Mouse (Mus musculus) stomach, embryonic 14.5 days (tissue): ENCODE measurements at regions not wholly inside any gene's neighbourhood (a gene's known extent, or its start where the extent isn't known, plus 50 kb on each side); places are given as distances from the start of the nearest gene placed in this dataset.

Experiments used
- ATAC-seq: fragments of 200-750 bp; cut with Nextera tagmentation; 2 replicates; pipeline ENCODE4 v1.8.0; 2017; ENCODE audit warnings: low read depth, moderate TSS enrichment; ENCODE audit not compliant: insufficient number of reproducible peaks, insufficient read depth, low FRiP score
- H3K27ac ChIP-seq: fragments of 300-500 bp; sonication (generic); 2 replicates; pipeline ENCODE4 v1.5.1; 2014; ENCODE audit warnings: mild to moderate bottlenecking, low read length, moderate library complexity, mixed read lengths
- H3K27me3 ChIP-seq: fragments of 300-500 bp; sonication (generic); 2 replicates; pipeline ENCODE4 v1.6.1; 2014; ENCODE audit warnings: low read length, control low read depth, mixed read lengths; ENCODE audit not compliant: control insufficient read depth, insufficient read depth
- H3K36me3 ChIP-seq: fragments of 300-500 bp; sonication (generic); 2 replicates; pipeline ENCODE4 v1.6.1; 2014; ENCODE audit warnings: mild to moderate bottlenecking, control low read depth, low read length, moderate library complexity, mixed read lengths; ENCODE audit not compliant: control insufficient read depth, insufficient read depth
- H3K4me1 ChIP-seq: fragments of 300-500 bp; sonication (generic); 2 replicates; pipeline ENCODE4 v1.6.1; 2014; ENCODE audit warnings: low read length, control low read depth, mixed read lengths; ENCODE audit not compliant: control insufficient read depth, insufficient read depth
- H3K4me2 ChIP-seq: fragments of 300-500 bp; sonication (generic); replicated peaks from 2 replicates; pipeline ENCODE4 v1.6.1; 2014; ENCODE audit warnings: low read depth, low read length, control low read depth
- H3K4me3 ChIP-seq: fragments of 300-500 bp; sonication (generic); 2 replicates; pipeline ENCODE4 v1.5.1; 2014; ENCODE audit warnings: low read depth, low read length, control low read depth
- H3K9ac ChIP-seq: fragments of 300-500 bp; sonication (generic); replicated peaks from 2 replicates; pipeline ENCODE4 v1.6.1; 2014; ENCODE audit warnings: low read depth, mild to moderate bottlenecking, control low read depth, low read length, moderate library complexity, mixed read lengths
- H3K9me3 ChIP-seq: fragments of 300-500 bp; sonication (generic); 2 replicates; pipeline ENCODE4 v1.6.1; 2016; ENCODE audit warnings: low read depth, low read length, control low read depth; ENCODE audit not compliant: control insufficient read depth
- WGBS: fragments of 180-500 bp; shearing (Covaris S2); extraction: QIAGEN DNeasy Blood & Tissue Kit; methylation state at CpG from one replicate; pipeline ENCODE4 v1.1.7; 2014; 5-methylcytosine and 5-hydroxymethylcytosine counted together

DNA sequence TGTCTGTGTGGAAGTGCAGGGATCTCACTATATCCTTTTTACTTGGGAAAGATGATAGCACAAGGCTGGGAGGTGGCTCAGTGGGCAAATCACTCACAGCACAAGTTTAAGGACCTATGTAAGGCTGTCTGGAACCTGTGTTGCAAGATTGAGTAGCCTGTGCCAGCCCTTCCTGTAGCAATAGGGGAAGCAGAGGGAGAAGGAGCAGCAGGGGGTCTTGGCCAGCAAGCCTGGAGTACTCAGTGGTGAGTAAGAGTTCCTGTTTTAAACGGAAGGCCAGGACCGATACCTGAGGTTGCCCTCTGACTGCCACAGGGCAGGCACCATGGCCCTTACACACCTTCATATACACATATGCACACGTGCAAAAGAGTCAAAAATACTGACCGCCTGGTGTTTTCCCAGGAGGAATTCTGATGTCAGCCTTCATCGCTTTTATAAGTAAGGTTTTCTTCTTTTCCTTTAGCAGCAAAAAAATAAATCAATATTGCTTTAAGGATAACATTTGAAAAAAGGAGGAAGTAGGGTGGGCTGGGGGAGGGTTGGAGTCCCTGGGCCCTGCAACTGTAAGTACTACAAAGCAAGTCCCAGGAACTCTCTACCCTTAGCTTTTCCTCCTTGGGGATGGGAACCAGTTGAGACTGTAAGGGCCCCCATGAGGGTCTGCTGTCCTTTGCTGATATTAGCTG, 136.2 kb upstream of the Hdac4 start:
- Histone ChIP-seq H3K4me2 (no peak overlapping the region), H3K4me3 (no peak overlapping the region), H3K27me3 (no peaks in the 10 kb centered on the region), H3K4me1 (no peaks in the 10 kb centered on the region; the same call in 1 of the 2 replicates), H3K36me3 (no peaks in the 10 kb centered on the region), H3K9me3 (no peaks in the 10 kb centered on the region), H3K27ac (no peak overlapping the region), H3K9ac (no peak overlapping the region)
- no peak for ATAC-seq
- WGBS = 72% methylated on average over 5 of the region's 5 CpGs

- no peak for ATAC-seq
- Histone ChIP-seq H3K9me3 (no peaks in the 10 kb centered on the region), H3K4me2 (no peak overlapping the region), H3K9ac (no peak overlapping the region), H3K27ac (no peak overlapping the region), H3K27me3 (no peaks in the 10 kb centered on the region), H3K4me1 (no peaks in the 10 kb centered on the region; the same call in 1 of the 2 replicates), H3K36me3 (no peaks in the 10 kb centered on the region), H3K4me3 (no peak overlapping the region)
- 71% methylated on average over 5 of the region's 5 CpGs for WGBS
Observed at GRCm38 (mm10) chr1:92330181-92330580, 134.7 kb upstream of the Hdac4 start.

DNA sequence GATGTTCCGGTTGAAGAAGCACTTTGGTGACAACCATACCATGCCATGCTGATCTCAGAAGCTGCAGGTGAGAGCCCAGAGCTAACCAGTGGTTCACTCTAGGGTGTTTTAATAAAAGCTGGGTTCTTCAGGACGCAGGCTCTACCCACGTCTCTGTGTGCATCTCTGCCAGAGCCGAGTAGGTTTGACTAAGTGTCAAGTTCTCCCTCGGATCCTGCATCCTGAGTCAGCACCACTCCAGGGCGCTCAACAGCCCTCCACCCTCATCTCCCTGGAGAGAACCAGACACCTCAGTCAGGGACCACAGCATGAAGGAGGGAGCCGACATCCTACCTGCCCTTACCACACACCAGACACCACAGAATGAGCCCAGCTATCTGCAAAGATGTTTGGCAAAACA, 134.0 kb upstream of the Hdac4 start:
- Histone ChIP-seq H3K4me1 (no peaks in the 10 kb centered on the region; the same call in 1 of the 2 replicates), H3K27me3 (no peaks in the 10 kb centered on the region), H3K4me3 (no peak overlapping the region), H3K9ac (no peak overlapping the region), H3K4me2 (no peak overlapping the region), H3K9me3 (no peaks in the 10 kb centered on the region), H3K27ac (no peak overlapping the region), H3K36me3 (no peaks in the 10 kb centered on the region)
- WGBS = 74% methylated on average over 7 of the region's 7 CpGs
- ATAC-seq = no peak

DNA sequence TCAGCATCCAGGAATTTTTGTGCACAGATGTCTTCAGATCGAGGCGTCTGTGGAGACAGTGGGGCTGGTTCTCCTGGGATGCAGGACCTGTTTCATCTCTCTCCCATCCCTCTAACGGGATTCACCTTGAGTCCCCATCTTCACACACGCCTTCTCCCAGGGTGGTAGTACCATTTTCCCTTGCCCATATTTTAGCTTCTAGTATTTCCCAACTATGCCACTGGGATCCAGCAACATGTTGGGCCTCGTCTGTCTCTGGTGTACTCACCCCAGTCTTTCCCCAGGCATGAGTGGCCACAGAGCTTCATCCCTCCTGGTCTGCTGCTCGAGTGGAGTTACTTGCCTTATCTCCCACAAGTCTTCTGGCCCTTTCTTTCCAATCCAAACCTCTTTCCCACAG, 131.6 kb upstream of the Hdac4 start:
- no peak overlapping the region for H3K4me3 ChIP-seq
- H3K9me3 ChIP-seq = no peaks in the 10 kb centered on the region
- no peaks in the 10 kb centered on the region for H3K36me3 ChIP-seq
- 88% methylated on average over 6 of the region's 6 CpGs for WGBS
- no peaks in the 10 kb centered on the region; the same call in 1 of the 2 replicates for H3K4me1 ChIP-seq
- ATAC-seq = no peak
- no peak overlapping the region for H3K4me2 ChIP-seq
- no peak overlapping the region for H3K27ac ChIP-seq
- H3K9ac ChIP-seq = no peak overlapping the region
- no peaks in the 10 kb centered on the region for H3K27me3 ChIP-seq

DNA sequence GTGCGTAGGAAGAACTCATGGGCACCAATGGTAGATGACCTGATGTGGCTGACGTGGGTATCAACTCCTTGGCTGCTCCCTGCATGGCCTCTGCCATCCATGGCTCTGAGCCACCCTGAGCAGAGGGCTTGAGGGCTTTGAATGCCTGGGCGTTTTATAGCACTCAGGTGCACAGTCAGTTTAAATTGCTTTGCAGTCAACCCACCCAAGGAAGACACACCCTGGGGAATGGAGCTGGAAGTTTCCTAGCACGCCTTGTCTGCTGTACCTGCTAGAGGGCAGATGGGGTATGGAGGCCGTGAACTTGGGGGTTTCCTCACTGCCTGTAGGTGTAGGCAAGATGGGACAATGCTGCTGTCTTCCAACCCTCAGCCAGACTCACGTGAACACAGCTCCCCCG, 129.8 kb upstream of the Hdac4 start:
- Histone ChIP-seq H3K27me3 (no peaks in the 10 kb centered on the region), H3K4me3 (no peak overlapping the region), H3K9ac (no peak overlapping the region), H3K36me3 (no peaks in the 10 kb centered on the region), H3K27ac (no peak overlapping the region), H3K4me1 (no peaks in the 10 kb centered on the region), H3K4me2 (no peak overlapping the region), H3K9me3 (no peaks in the 10 kb centered on the region)
- WGBS = 89% methylated on average over 7 of the region's 7 CpGs
- no peak for ATAC-seq

GRCm38 (mm10) chr1:92324091-92324950, 128.8 kb upstream of the Hdac4 start:
- no peak for ATAC-seq
- H3K36me3 ChIP-seq = no peaks in the 10 kb centered on the region
- 61% methylated on average over 14 of the region's 14 CpGs for WGBS
- H3K9ac ChIP-seq = no peak overlapping the region
- H3K4me1 ChIP-seq = no peaks in the 10 kb centered on the region
- no peak overlapping the region for H3K27ac ChIP-seq
- H3K4me3 ChIP-seq = no peak overlapping the region
- H3K9me3 ChIP-seq = no peaks in the 10 kb centered on the region
- no peaks in the 10 kb centered on the region for H3K27me3 ChIP-seq
- H3K4me2 ChIP-seq = no peak overlapping the region

DNA sequence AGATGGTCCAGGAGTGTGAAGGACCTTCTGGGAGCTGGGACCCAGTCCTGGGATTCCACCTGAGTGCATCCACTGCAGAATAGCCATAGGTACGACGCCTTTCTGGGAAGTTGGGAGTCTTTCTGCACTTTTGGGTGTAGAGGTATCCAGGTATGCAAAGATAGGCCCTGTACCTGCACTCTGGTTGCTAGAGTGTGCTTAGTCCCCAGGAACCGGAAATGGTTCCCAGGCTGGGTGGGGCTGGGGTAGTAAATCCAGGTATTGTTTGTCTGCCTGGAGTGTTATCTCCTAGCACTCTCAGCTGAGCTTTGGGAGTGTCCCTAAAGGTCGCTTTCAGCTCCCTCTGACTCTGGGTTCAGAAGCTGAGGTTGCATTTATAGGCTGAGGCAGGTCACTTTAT, 121.6 kb upstream of the Hdac4 start:
- Histone ChIP-seq H3K4me1 (peaks cover 8% of the 10 kb centered on the region; the same call in 1 of the 2 replicates), H3K4me3 (no peak overlapping the region), H3K27ac (no peak overlapping the region), H3K36me3 (no peaks in the 10 kb centered on the region), H3K9me3 (no peaks in the 10 kb centered on the region), H3K4me2 (no peak overlapping the region), H3K27me3 (no peaks in the 10 kb centered on the region), H3K9ac (no peak overlapping the region)
- WGBS = 75% methylated on average over 4 of the region's 4 CpGs
- ATAC-seq = no peak

DNA sequence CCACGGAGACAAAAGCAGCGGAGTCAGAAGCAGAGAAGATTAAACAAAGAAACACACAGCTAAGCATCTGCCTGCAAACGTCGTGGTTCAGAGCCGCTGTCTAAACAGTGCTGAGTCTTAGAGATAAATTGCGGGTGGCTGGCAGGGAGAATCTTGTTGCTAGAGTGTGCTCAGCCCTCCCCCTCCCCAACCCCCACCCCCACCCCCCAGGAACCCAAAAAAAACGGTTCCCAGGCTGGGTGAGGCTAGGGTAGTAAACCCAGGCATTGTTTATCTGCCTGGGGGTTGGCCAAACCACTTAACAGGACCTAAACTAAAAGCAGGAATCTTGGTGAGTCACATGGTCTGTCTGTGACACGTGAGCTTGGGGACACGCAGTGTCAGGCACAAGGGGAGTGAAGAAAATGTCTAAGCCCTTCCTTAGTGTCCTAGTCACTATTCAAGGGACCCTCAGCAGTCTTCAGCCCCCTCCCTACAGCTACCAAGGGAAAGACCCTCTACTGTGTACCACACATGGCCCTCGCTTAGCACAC, 120.8 kb upstream of the Hdac4 start:
- peak; percentile 42; the same call in 1 of the 2 replicates for ATAC-seq
- WGBS = 12% methylated on average over 10 of the region's 10 CpGs
- Histone ChIP-seq H3K4me3 (no peak overlapping the region), H3K27ac (no peak overlapping the region), H3K9me3 (no peaks in the 10 kb centered on the region), H3K4me1 (peaks cover 8% of the 10 kb centered on the region; the same call in 1 of the 2 replicates), H3K4me2 (peak overlapping the region; percentile 24), H3K36me3 (no peaks in the 10 kb centered on the region), H3K9ac (no peak overlapping the region), H3K27me3 (no peaks in the 10 kb centered on the region)
